Mouse (Mus musculus): ENCODE data around the gene Tsga10ip. TPM values are rescaled to one million over a fixed set of nuclear protein-coding genes. Genes with fewer than 3 reads are reported as not detected.
"Not testable (repeated sequence)": the region's sequence is repeated elsewhere in the genome, so short reads cannot be mapped to it uniquely, and the experiment has no call there.

The Tsga10ip gene
- polyA plus RNA-seq, 1 experiment from 2014 or later, result not detected

DNA sequence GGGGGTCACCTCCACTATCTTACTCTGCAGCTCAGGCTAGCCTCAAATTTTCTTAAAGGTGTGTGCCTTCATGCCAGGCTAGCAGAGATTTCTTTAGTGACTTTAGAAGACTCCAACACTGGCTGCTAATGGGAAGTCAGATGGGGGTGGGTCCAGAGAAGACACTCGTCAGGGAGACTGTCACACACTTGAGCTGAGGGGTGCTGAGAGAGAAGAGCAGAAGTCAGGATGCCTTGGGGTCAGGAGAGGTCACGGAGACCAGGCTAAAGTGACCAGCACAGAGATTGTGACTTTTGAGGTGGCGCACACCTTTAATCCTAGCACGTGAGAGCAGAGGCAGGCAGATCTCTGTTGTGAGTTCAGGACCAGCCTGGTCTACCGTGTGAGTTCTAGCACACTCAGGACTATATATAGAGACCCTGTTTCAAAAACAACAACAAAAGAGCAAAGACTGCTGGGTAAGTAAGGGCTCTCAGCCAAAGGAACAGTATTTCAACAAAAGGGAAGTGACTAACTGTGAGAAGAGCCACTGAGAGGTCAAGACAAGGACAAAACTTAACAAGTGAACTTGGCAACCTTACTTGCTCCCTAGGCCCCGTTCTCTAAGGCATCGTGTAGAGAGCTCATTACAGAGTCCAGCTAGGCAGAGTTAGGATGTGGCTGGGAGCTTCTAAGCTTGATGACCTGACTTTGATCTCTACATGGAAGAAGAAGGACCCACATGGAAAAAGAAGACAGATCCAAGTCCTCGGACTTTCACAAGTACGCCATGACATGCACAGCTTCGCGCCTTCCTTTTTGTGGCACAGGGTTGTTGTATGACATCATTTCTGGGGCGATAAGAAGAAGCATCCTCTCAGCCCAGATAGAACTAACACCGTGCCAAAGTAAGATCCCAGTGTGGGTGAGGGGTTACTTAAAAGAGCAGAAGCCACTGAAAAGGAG is 6.0 kb upstream of the Tsga10ip start:
- Histone ChIP-seq H3K9me3 (replicated peaks) (no peaks in the 10 kb centered on the region), H3K27me3 (no peaks in the 10 kb centered on the region), H3K4me3 (replicated peaks) (peak overlapping the region; percentile 75), H3K27ac (peak overlapping the region; percentile 98), H3K9ac (peak overlapping the region; percentile 91), H3K36me3 (0 out of 2 replicates have a peak, but pooled peaks cover 6% of the 10 kb centered on the region), H3K4me1 (replicated peaks) (peaks cover 31% of the 10 kb centered on the region), H3K4me2 (peak overlapping the region; percentile 76)
- no peak for DNase-seq
- 78% methylated on average over 13 of the region's 13 CpGs for WGBS (ENCODE audit: insufficient replicate concordance)
- ATAC-seq (ENCODE audit: low read depth), result no peak

DNA sequence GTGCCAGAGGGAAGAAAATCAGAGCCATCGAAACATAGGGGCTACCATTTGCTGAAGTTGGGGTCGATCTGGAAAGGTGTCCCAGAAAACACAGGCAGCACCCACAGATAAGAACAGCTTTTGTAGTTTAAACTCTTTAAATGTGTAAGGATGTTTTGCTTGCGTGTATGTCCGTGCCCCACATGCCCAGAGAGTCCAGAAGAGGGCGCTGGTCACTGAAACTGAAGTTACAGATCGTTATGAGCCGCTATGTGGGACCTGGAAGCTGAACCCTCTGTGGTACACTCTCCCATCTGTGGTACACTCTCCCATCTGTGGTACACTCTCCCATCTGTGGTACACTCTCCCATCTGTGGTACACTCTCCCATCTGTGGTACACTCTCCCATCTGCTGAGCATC is 4.8 kb upstream of the Tsga10ip start:
- Histone ChIP-seq H3K36me3 (0 out of 2 replicates have a peak, but pooled peaks cover 6% of the 10 kb centered on the region), H3K9me3 (replicated peaks) (no peaks in the 10 kb centered on the region), H3K4me2 (peak overlapping the region; percentile 76), H3K4me1 (replicated peaks) (peaks cover 31% of the 10 kb centered on the region), H3K27me3 (no peaks in the 10 kb centered on the region), H3K27ac (peak overlapping the region; percentile 98), H3K9ac (peak overlapping the region; percentile 91), H3K4me3 (replicated peaks) (peak overlapping the region; percentile 75)
- DNase-seq, result peak; percentile 54
- ATAC-seq (ENCODE audit: low read depth), result peak; percentile 68
- WGBS (ENCODE audit: insufficient replicate concordance), result 13% methylated on average over 7 of the region's 7 CpGs

DNA sequence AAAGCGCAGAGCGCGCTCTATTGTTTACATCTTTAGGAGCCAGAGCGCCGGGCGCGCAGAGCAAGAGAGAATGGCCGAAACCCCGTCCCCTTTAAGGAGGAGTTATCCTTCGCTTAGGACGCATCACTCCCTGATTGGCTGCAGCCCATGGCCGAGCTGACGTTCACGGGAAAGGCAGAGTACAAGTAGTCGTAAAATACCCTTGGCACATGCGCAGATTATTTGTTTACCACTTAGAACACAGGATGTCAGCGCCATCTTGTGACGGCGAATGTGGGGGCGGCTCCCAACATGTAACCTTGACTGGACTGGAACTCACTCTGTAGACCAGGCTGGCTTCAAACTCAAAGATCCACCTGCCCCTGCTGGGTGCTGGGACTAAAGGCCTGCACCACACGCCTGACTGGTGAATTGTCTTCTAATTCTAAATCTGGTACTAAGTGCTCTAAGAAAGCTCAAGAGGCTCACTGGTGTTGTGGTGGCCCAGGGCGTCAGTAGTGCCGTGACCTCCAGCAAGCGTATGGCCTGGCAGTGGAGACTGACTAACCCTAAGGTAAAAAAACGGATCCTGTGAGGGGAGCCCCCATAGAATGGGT is 4.3 kb upstream of the Tsga10ip start:
- ATAC-seq (ENCODE audit: low read depth), result peak; percentile 82
- Histone ChIP-seq H3K27ac (peak overlapping the region; percentile 98), H3K9ac (peak overlapping the region; percentile 91), H3K4me3 (replicated peaks) (peak overlapping the region; percentile 75), H3K4me1 (replicated peaks) (peaks cover 31% of the 10 kb centered on the region), H3K4me2 (peak overlapping the region; percentile 76)
- H3K27me3 ChIP-seq; H3K9me3 ChIP-seq (replicated peaks); H3K36me3 ChIP-seq: not testable (repeated sequence)
- WGBS (ENCODE audit: insufficient replicate concordance), result 13% methylated on average over 23 of the region's 25 CpGs
- DNase-seq, result peak; percentile 54

DNA sequence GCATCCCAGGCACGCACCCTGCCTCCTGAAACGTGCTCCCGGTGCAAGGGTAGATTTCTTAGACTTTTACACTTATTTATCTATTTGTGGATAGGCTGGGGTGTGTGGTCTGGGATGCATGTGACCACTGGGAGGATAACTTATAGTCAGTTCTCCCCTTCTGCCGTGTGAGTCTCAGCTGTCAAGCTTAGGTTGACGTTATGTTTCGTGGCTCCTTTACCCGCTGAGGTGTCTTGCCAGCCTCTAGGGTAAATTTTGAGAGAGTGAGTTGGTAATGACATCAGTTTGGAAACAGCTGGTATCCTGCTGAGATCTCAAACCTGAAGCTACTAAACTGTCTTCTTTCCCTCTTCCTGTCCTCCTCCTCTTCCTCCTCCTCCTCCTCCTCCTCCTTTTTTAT is 3.6 kb upstream of the Tsga10ip start:
- ATAC-seq (ENCODE audit: low read depth), result no peak
- Histone ChIP-seq H3K4me2 (peak overlapping the region; percentile 74), H3K27me3 (no peaks in the 10 kb centered on the region), H3K36me3 (0 out of 2 replicates have a peak, but pooled peaks cover 6% of the 10 kb centered on the region), H3K9me3 (replicated peaks) (no peaks in the 10 kb centered on the region), H3K27ac (peak overlapping the region; percentile 87), H3K4me3 (replicated peaks) (peak overlapping the region; percentile 61), H3K4me1 (replicated peaks) (peaks cover 31% of the 10 kb centered on the region), H3K9ac (peak overlapping the region; percentile 75)
- DNase-seq, result no peak
- WGBS (ENCODE audit: insufficient replicate concordance), result 28% methylated on average over 7 of the region's 7 CpGs

DNA sequence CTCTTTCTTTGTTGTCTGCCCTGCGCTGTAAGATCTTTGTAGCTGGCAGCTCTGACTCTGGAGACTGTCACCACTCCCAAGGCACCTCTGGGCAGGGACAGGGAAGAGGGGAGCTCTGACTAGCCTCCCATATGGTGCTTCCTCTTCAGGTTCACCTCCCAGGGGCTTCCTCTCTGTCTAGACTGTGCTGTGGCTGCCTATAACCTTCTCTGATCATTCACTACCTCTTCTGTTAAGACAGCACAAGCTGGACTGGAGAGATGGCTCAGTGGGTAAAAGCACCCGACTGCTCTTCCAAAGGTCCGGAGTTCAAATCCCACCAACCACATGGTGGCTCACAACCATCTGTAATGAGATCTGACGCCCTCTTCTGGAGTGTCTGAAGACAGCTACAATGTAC is 1.3 kb downstream of the Tsga10ip start:
- not testable (repeated sequence) for H3K9me3 ChIP-seq (replicated peaks); H3K36me3 ChIP-seq; DNase-seq; ATAC-seq (ENCODE audit: low read depth); H3K4me2 ChIP-seq; H3K4me1 ChIP-seq (replicated peaks); H3K4me3 ChIP-seq (replicated peaks); H3K9ac ChIP-seq; H3K27me3 ChIP-seq; H3K27ac ChIP-seq
- WGBS (ENCODE audit: insufficient replicate concordance), result 63% methylated on average over 4 of the region's 4 CpGs

DNA sequence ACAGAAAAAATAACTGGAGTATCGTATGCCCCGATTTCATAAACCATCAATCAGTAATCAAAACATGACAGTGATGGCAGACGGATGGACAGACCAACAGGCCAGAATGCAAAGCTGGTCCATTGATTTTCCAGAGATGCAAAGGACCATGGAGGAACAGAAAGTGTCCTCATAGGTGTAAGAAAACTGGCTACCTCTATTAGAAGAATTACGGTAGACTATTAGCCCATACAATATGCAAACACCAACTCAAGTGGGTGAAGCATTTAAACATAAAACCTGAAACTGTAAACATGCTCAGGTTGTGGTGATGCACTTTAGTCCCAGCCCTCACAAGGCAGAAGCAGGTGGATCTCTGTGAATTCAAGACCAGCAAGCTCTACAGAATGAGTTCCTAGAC is 7.0 kb downstream of the Tsga10ip start:
- Histone ChIP-seq H3K4me1 (replicated peaks) (peaks cover 9% of the 10 kb centered on the region), H3K9ac (no peak overlapping the region), H3K4me3 (replicated peaks) (no peak overlapping the region), H3K9me3 (replicated peaks) (no peaks in the 10 kb centered on the region), H3K4me2 (no peak overlapping the region), H3K27ac (no peak overlapping the region), H3K36me3 (no peaks in the 10 kb centered on the region), H3K27me3 (no peaks in the 10 kb centered on the region)
- WGBS (ENCODE audit: insufficient replicate concordance), result 63% methylated on average over 4 of the region's 4 CpGs
- no peak for DNase-seq
- no peak for ATAC-seq (ENCODE audit: low read depth)

DNA sequence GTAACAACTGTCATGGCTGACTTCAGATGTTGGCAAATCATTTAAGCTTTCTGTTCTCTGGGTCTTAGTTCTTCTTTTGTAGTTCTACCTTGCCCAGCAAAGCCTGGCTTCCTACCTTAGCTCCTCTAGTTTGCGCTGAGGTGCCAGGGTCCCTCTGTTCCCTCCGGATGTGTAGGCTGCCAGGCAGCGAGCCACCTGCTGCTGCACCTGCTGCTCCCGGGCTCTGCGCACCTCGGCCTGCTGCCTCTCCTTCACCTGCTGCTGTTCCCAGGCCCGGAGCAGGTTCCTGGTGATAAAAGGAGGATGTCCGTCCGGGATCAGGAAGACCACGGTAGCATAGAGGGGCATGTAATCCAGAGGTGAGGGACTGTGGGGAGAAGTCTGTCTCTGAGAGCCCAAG is 8.2 kb downstream of the Tsga10ip start:
- no peaks in the 10 kb centered on the region for H3K27me3 ChIP-seq
- H3K36me3 ChIP-seq, result no peaks in the 10 kb centered on the region
- DNase-seq, result no peak
- no peak overlapping the region for H3K4me2 ChIP-seq
- no peak overlapping the region for H3K27ac ChIP-seq
- H3K9ac ChIP-seq, result no peak overlapping the region
- H3K9me3 ChIP-seq (replicated peaks), result no peaks in the 10 kb centered on the region
- peaks cover 21% of the 10 kb centered on the region for H3K4me1 ChIP-seq (replicated peaks)
- H3K4me3 ChIP-seq (replicated peaks), result no peak overlapping the region
- ATAC-seq (ENCODE audit: low read depth), result no peak
- WGBS (ENCODE audit: insufficient replicate concordance), result 63% methylated on average over 10 of the region's 10 CpGs

DNA sequence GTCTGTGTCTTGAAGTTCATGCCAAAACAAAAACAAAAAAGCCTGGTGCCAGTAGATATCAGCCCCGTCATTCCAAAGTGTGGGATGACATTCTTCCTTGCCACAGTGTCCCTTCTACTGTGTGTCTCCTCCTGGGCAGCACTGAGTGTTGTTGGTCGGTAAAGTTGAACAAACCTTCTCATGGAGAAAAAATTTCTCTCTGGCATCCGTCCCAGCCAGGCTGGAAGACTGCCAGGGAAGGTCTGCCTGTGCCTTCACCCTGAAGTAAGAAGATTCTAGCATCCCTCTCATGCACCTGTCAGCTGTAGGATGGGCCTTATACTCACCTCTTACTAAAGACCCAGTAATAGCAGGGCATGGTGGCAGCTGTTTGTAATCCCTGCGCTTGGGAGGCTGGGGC is 9.4 kb downstream of the Tsga10ip start:
- no peak overlapping the region for H3K9ac ChIP-seq
- H3K9me3 ChIP-seq (replicated peaks), result no peaks in the 10 kb centered on the region
- WGBS (ENCODE audit: insufficient replicate concordance), result 68% methylated on average over 4 of the region's 4 CpGs
- no peaks in the 10 kb centered on the region for H3K36me3 ChIP-seq
- H3K4me2 ChIP-seq, result no peak overlapping the region
- no peaks in the 10 kb centered on the region for H3K27me3 ChIP-seq
- no peak for ATAC-seq (ENCODE audit: low read depth)
- H3K4me3 ChIP-seq (replicated peaks), result no peak overlapping the region
- H3K27ac ChIP-seq, result no peak overlapping the region
- H3K4me1 ChIP-seq (replicated peaks), result peaks cover 26% of the 10 kb centered on the region
- no peak for DNase-seq

DNA sequence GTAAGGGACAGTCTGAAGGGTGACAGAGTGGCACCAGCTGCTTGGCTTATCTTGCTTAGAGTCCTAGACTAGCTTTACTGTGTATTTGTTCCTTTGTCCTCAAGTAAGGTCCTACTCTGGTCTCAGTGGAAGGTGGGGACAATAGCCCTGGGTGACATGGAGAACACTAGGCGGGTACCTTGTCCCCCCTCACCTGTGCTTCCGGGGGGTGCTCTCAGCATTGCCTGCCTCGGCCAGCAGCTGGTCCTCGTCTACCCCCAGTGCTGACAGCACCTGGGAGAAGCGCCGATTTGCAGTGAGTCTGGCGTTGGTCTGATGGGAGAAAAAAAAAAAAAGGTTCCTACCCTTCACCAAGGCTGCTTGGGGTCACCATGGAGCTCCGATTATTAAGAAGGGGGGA is 11.9 kb downstream of the Tsga10ip start:
- Histone ChIP-seq H3K27ac (peak overlapping the region; percentile 90), H3K36me3 (peaks cover 13% of the 10 kb centered on the region), H3K4me2 (peak overlapping the region; percentile 91), H3K9ac (peak overlapping the region; percentile 96), H3K9me3 (replicated peaks) (no peaks in the 10 kb centered on the region), H3K4me1 (replicated peaks) (peaks cover 48% of the 10 kb centered on the region), H3K4me3 (replicated peaks) (peak overlapping the region; percentile 100), H3K27me3 (no peaks in the 10 kb centered on the region)
- WGBS (ENCODE audit: insufficient replicate concordance), result 67% methylated on average over 8 of the region's 8 CpGs
- DNase-seq, result no peak
- ATAC-seq (ENCODE audit: low read depth), result no peak

DNA sequence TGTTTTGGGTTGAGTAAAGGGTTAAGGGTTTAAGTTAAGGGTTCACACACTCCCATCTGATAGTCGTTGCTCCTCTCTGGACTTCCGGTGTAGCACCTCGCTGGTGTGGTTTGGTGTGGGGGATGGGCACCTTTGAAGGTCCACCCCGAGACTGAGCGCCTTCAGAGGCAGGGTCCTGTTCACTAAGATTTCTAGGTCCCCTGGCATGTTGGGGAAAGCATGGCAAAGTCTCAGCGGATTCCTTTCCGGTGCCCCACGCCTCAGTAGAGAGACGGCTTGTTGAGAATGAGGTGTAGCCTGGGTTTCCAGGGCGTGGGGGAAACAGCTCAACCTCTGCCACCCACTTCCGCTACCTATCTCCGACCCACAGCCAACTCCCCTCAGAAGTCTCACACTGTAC is 12.7 kb downstream of the Tsga10ip start:
- Histone ChIP-seq H3K9ac (peak overlapping the region; percentile 96), H3K36me3 (peaks cover 20% of the 10 kb centered on the region), H3K27ac (peak overlapping the region; percentile 90), H3K9me3 (replicated peaks) (no peaks in the 10 kb centered on the region), H3K4me3 (replicated peaks) (peak overlapping the region; percentile 100), H3K4me1 (replicated peaks) (peaks cover 50% of the 10 kb centered on the region), H3K27me3 (no peaks in the 10 kb centered on the region), H3K4me2 (peak overlapping the region; percentile 91)
- ATAC-seq (ENCODE audit: low read depth) (peak; percentile 47), DNase-seq (peak; percentile 63)
- 3% methylated on average over 12 of the region's 12 CpGs for WGBS (ENCODE audit: insufficient replicate concordance)

DNA sequence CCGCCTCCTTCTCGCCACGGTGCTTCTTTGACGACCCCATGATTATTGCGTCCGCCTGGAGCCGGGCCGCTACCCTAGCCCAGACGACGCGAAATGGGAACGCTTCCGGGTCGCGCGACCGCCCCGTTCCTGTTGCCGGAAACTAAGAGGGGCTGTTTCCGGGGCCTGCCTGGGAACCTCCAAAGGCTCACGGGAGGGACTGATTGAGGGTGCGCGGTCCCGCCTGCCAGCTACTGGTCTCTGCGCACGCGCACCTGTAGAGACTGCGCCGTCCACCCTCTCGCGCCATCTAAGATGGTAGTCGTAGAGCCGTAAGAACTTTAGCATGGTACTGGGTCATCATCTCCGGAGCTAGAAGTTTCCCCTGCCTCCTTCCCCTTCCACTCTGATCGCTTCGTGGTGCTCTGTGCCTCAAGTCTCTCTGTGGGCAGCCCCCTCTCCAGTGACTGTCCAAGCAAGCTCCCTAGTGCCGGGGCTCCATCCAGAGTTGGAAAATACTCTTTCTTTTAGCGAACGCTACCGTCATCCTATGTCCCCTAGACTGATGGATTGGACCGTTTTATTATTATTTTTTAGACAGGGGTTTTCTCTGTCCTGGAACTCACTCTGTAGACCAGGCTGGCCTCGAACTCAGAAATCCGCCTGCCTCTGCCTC is 13.6 kb downstream of the Tsga10ip start, which contains the start of gene Sart1:
Gene Sart1 (minus strand): TSS at position 116 of the 655 bp plus-strand sequence.
- Histone ChIP-seq H3K27me3 (no peaks in the 10 kb centered on the region), H3K4me2 (peak within 1 kb of the TSS; percentile 91), H3K36me3 (peaks cover 30% of the 10 kb centered on the region), H3K27ac (peak within 1 kb of the TSS; percentile 90), H3K9me3 (replicated peaks) (no peaks in the 10 kb centered on the region), H3K4me3 (replicated peaks) (peak within 1 kb of the TSS; percentile 100), H3K9ac (peak within 1 kb of the TSS; percentile 96), H3K4me1 (replicated peaks) (peaks cover 50% of the 10 kb centered on the region)
- ATAC-seq (ENCODE audit: low read depth), result peak; percentile 93
- peak; percentile 93 for DNase-seq
- under 1% methylated on average over 43 of the region's 43 CpGs for WGBS (ENCODE audit: insufficient replicate concordance)
